Mouse (Mus musculus) kidney, adult 2 months (tissue): ENCODE data around the gene Tatdn3. TPM values are rescaled to one million over a fixed set of nuclear protein-coding genes. Genes with fewer than 3 reads are reported as not detected.
"Not testable (repeated sequence)": the region's sequence is repeated elsewhere in the genome, so short reads cannot be mapped to it uniquely, and the experiment has no call there.

Source experiments
- DNase-seq: peaks from one replicate; pipeline ENCODE4 v3.0.0; 2021
- H3K27ac ChIP-seq: fragments of 200-500 bp; 2 replicates; pipeline ENCODE4 v1.5.1; 2012; ENCODE audit warnings: low read depth, low read length, control low read depth, inconsistent platforms; ENCODE audit not compliant: insufficient read depth
- H3K27me3 ChIP-seq: fragments of 200-500 bp; replicated peaks from 2 replicates; pipeline ENCODE4 v1.6.1; 2012; ENCODE audit warnings: mild to moderate bottlenecking, moderate library complexity, low read length, inconsistent platforms; ENCODE audit not compliant: control insufficient read depth, insufficient read depth
- H3K36me3 ChIP-seq: fragments of 200-500 bp; 2 replicates; pipeline ENCODE4 v1.6.1; 2012; ENCODE audit warnings: mild to moderate bottlenecking, moderate library complexity, low read length, inconsistent platforms; ENCODE audit not compliant: control insufficient read depth, insufficient read depth
- H3K4me1 ChIP-seq: fragments of 200-500 bp; 2 replicates; pipeline ENCODE4 v1.6.1; 2011; ENCODE audit warnings: low read length; ENCODE audit not compliant: control insufficient read depth, insufficient read depth
- H3K4me3 ChIP-seq: fragments of 200-500 bp; 2 replicates; pipeline ENCODE4 v1.5.1; 2011; ENCODE audit warnings: mild to moderate bottlenecking, low read depth, low read length, control low read depth; ENCODE audit not compliant: insufficient read depth
- CTCF ChIP-seq: fragments of 200-500 bp; conservative IDR thresholded peaks from 2 replicates; pipeline ENCODE4 v1.5.1; 2011; ENCODE audit warnings: low read depth, mild to moderate bottlenecking, control low read depth, low read length, moderate library complexity, mixed read lengths; ENCODE audit not compliant: insufficient read depth, insufficient read length
- POLR2A ChIP-seq: fragments of 200-500 bp; IDR thresholded peaks from one replicate; pipeline ENCODE4 v1.6.1; 2011; ENCODE audit warnings: low read depth, low read length, control low read depth
- WGBS: fragments of 180-500 bp; shearing (Covaris S2); methylation state at CpG from one replicate; pipeline ENCODE4 v1.1.7; 2018; 5-methylcytosine and 5-hydroxymethylcytosine counted together
- polyA plus RNA-seq: library from polyadenylated mRNA; depleted of rRNA; stranded (reverse); fragments of >200 nt; gene quantifications from 2 replicates; pipeline ENCODE4 v1.2.3, GENCODE M21; 2012

Tatdn3 gene
- polyA plus RNA-seq, 1 experiment: 10.4 TPM

GRCm38 (mm10) chr1:191035649-191036048, 27.1 kb downstream of the Tatdn3 start:
- no peaks in the 10 kb centered on the region for H3K27me3 ChIP-seq
- DNase-seq: no peak
- H3K4me3 ChIP-seq: no peak overlapping the region
- 72% methylated on average over 4 of the region's 4 CpGs for WGBS
- no peak overlapping the region for H3K27ac ChIP-seq
- H3K36me3 ChIP-seq: no peaks in the 10 kb centered on the region
- TF ChIP-seq POLR2A: no peak
- no peak for TF ChIP-seq CTCF
- H3K4me1 ChIP-seq: no peaks in the 10 kb centered on the region

DNA sequence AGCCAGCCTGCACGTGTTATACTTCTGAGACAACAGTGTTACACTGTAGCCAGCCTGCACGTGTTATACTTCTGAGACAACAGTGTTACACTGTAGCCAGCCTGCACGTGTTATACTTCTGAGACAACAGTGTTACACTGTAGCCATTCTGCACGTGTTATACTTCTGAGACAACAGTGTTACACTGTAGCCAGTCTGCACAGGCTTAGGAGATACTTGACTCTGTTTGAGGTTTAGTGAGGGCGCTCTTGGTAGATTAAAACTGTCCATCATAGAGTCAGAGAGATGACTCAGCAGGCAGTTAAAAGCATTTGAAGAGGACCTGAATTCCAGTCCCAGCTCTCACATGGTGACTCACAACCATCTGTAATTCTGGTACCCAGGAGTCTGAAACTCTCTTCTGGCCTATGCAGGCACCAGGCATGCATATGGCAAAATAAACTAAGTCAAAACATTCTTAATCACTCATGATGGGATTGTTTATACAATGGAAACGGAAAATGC, 31.8 kb downstream of the Tatdn3 start:
- 80% methylated on average over 6 of the region's 6 CpGs for whole genome bisulfite sequencing
- not testable (repeated sequence) for H3K27ac ChIP-seq

GRCm38 (mm10) chr1:191030182-191030581, 32.5 kb downstream of the Tatdn3 start:
- WGBS: 28% methylated on average over 10 of the region's 10 CpGs
- DNase-seq: peak; percentile 37
- TF ChIP-seq POLR2A (no peak), CTCF (no peak)
- Histone ChIP-seq H3K27me3 (no peaks in the 10 kb centered on the region), H3K36me3 (no peaks in the 10 kb centered on the region), H3K27ac (peak overlapping the region; percentile 31; the same call in 1 of the 2 replicates), H3K4me3 (no peak overlapping the region), H3K4me1 (peaks cover 8% of the 10 kb centered on the region; the same call in 1 of the 2 replicates)

More for the DNA sequence above, 31.8 kb downstream of the Tatdn3 start:
- not testable (repeated sequence) for H3K36me3 ChIP-seq, DNase-seq, H3K4me3 ChIP-seq, H3K4me1 ChIP-seq, H3K27me3 ChIP-seq

DNA sequence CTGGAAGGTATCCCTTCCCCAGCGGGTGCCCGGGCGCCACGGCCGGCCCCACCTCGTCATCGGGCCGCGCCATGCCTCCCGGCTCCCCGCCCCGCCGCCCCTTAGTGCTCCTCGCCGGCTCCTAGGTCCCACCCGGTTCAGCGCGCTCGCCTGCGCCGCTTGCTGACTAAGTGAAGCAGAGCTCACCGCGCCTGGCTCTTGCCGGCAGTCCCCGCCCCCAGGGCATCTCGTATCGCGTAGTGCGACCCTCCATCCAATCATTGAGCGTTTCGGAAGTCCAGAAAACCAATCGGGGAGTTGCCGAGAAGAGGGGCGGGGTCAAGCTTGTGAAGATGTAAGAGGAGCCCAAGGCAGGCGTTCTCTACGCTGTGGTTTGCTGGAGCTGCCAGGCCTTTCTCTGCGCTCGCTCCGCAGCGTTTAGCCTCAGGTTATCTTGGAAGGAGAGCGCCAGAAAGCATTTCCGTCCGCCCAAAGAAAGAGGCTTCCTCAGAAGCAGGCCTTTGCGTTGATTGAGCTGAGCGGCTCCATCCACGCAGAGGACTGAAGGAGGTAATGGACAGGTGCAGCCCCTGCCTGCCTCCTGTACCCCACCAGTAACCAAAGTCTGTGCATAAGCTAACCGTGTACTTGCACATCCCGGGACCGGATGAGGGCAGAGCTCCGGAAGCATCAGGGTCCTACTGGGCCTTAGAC, 36.6 kb downstream of the Tatdn3 start, which contains the start of gene Flvcr1:
Flvcr1 (minus strand) TSS at position 138 of the 693 bp plus-strand sequence.
- DNase-seq: peak; percentile 99
- Histone ChIP-seq H3K27ac (peak within 1 kb of the TSS; percentile 50), H3K4me3 (peak within 1 kb of the TSS; percentile 54), H3K36me3 (no peaks in the 10 kb centered on the region), H3K4me1 (peaks cover 8% of the 10 kb centered on the region; the same call in 1 of the 2 replicates), H3K27me3 (no peaks in the 10 kb centered on the region)
- TF ChIP-seq CTCF: no peak
- peak; percentile 72 for TF ChIP-seq POLR2A
- WGBS: 2% methylated on average over 50 of the region's 50 CpGs

DNA sequence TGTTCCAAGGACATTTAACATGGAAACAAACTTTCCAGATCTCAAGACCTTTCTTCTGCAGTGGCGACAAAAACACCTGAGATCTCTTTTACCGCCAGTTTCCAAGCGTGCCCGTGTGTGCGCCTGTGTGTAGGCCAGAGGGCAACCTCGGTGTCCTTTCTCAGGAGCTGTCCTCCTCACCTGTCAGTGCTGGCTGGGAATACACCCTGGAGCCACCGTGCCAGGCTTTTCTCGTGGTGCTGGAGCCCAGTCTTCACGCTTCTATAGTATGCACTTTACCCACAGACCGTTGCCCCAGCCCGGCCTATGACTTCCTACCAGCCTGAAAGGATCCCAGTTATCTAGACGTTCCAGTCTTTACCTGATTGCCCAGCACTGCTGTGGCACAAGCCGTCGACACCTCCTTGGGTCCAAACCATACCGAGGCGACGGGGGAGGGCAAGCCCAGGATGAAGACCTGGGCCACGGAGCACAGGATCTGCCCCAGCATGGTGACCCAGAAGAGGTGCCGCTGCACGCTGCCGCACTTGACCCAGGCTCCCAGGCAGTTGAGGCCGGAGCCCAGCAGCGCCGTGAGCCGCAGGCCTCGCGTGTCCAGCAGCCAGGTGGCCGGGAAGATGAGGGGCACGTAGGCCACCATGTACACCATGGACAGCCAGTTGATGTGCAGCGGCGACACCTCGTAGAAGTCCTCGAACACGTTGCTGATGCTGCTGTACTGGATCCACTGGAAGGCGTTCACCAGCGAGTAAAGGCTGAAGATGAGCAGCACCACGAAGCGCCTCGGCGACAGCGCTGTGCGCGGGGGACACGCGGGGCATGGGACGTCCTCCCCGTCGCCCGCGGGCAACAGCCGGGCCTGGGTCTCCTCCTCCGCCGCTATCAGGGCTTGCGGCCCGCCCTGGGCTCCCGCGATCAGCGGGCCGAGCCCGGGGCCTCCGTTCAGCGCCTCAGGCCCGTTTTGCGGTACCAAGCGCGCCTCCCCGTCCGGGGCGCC, 37.4 kb downstream of the Tatdn3 start:
- DNase-seq: peak; percentile 25
- Histone ChIP-seq H3K27ac (peak overlapping the region; percentile 50), H3K27me3 (no peaks in the 10 kb centered on the region), H3K4me1 (peaks cover 8% of the 10 kb centered on the region; the same call in 1 of the 2 replicates), H3K36me3 (no peaks in the 10 kb centered on the region), H3K4me3 (peak overlapping the region; percentile 54)
- TF ChIP-seq CTCF: no peak
- TF ChIP-seq POLR2A: no peak
- WGBS: 6% methylated on average over 69 of the region's 69 CpGs

- H3K27ac ChIP-seq, DNase-seq, H3K4me3 ChIP-seq, H3K27me3 ChIP-seq, H3K36me3 ChIP-seq, H3K4me1 ChIP-seq: not testable (repeated sequence)
- 87% methylated on average over 6 of the region's 6 CpGs for WGBS
These were observed 38.9 kb downstream of the Tatdn3 start for GRCm38 (mm10) chr1:191023806-191024205.

DNA sequence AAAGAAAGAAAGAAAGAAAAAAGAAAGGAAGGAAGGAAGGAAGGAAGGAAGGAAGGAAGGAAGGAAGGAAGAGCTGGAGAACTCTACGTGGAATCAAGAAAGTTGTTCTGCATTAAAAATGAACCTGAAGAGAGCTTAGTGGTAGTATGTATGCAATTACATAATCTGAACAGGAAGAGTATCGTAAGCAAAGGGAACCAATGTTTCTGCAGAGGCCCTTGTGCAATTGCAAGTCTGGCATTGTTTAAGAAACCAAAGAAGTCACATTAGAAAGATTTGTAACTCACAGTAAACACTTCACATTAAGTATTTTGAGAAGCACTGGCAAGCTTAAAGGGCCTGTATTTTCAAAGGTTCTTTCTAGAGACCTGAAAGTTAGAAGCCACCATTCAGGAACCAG, 39.6 kb downstream of the Tatdn3 start:
- 72% methylated on average over 2 of the region's 2 CpGs for WGBS
- H3K4me1 ChIP-seq: peaks cover 5% of the 10 kb centered on the region; the same call in 1 of the 2 replicates
- no peak overlapping the region for H3K4me3 ChIP-seq
- H3K36me3 ChIP-seq: no peaks in the 10 kb centered on the region; the same call in 1 of the 2 replicates
- DNase-seq: no peak
- H3K27ac ChIP-seq: no peak overlapping the region
- no peaks in the 10 kb centered on the region for H3K27me3 ChIP-seq
- TF ChIP-seq CTCF (no peak), POLR2A (no peak)
